Mouse (Mus musculus) hindbrain, embryonic 15.5 days (tissue): Measurements from ENCODE around the gene Rapgef4. TPM values are rescaled to one million over a fixed set of nuclear protein-coding genes. Genes with fewer than 3 reads are reported as not detected.

Experiments
- polyA plus RNA-seq: library from polyadenylated mRNA; unstranded; fragments of >200 nt; fragmentation: Nextera tagmentation; extraction: Ambion mirVana; gene quantifications from 2 replicates; pipeline ENCODE4 v1.2.1, GENCODE M21; 2015

Gene Rapgef4
- polyA plus RNA-seq, 1 experiment from 2014 or later: 34.2 TPM

Other genes with a start within 250 kb of the Rapgef4 start
- gene Itga6, start 235.6 kb upstream of the Rapgef4 start, polyA plus RNA-seq: 26.8 and 27.1 TPM in 2 replicates
- 21.5 and 22.6 TPM in 2 replicates for gene Pdk1, start 108.0 kb upstream of the Rapgef4 start, polyA plus RNA-seq